Mouse (Mus musculus) liver, adult 2 months (tissue): ENCODE measurements at regions not wholly inside any gene's neighbourhood (a gene's known extent, or its start where the extent isn't known, plus 50 kb on each side); places are given as distances from the start of the nearest gene placed in this dataset.

ENCODE experiments used
- CTCF ChIP-seq: fragments of 200-500 bp; IDR thresholded peaks from 2 replicates; pipeline ENCODE4 v1.5.1; 2011; ENCODE audit warnings: low read depth, low read length, control low read depth
- POLR2A ChIP-seq: fragments of 200-500 bp; IDR thresholded peaks from 2 replicates; pipeline ENCODE4 v1.6.1; 2011; ENCODE audit warnings: low read length, control low read depth; ENCODE audit not compliant: insufficient read depth; ENCODE audit errors: extremely low read depth

DNA sequence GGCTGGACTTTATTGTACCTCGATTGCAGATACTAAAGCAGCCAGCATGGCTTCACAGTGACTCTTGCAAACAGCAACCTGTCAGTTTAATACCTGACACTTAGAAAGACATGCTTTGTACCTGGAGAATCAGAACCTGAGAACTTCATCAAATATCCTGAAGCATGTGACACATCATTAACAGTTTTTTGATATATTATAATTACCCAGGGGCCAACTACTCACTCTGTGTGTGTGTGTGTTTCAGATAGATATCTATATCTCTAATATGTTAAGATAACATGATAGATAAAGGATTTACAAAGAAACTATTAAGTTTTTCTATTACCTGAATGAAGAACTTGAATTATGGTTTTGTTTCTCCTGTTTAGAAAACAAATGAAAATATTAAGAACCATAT is 254.5 kb downstream of the Plk2 start:
- TF ChIP-seq CTCF (no peak), POLR2A (no peak)
